Mouse (Mus musculus): ENCODE data around the gene Gtf2h3. TPM values are rescaled to one million over a fixed set of nuclear protein-coding genes. Genes with fewer than 3 reads are reported as not detected.

Gene Gtf2h3
- total and polyA plus RNA-seq, 3 experiments: 51.9 to 84.9 (median 58.2) TPM

DNA sequence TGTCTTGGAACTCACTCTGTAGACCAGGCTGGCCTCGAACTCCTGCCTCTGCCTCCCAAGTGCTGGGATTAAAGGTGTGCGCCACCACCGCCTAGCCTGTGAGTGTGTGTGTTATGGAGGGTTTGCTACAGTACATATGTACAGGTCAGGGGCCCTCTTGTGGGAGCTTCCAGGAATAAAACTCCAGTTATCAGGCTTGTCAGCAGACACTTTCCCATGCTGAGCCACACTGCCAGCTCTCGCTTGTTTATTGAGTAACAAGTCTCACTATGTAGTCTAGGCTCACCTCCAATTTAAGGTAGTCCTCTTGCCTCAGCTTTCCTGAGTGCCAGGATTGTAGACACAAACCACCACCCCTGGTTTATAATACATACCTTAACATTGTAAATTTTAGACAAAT, 25.4 kb downstream of the Gtf2h3 start:
- H3K36me3 ChIP-seq (replicated peaks in 1 of 2; ENCODE audit: control insufficient read depth in 1 of 2, insufficient read depth in 1 of 2, low read length in 1 of 2): no peaks in the 10 kb centered on the region
- DNase-seq (ENCODE audit: extremely low read depth): no peak
- no peak overlapping the region for H3K4me3 ChIP-seq (replicated peaks in 1 of 3; ENCODE audit: low read depth in 2 of 3, low read length in 2 of 3, poor library complexity in 1 of 3)
- H3K27me3 ChIP-seq (replicated peaks): no peaks in the 10 kb centered on the region
- no peak overlapping the region for H3K9ac ChIP-seq (ENCODE audit: insufficient read depth, low read depth)
- no peak overlapping the region for H3K4me2 ChIP-seq (ENCODE audit: insufficient read depth, low read depth, poor library complexity, severe bottlenecking)
- peaks cover 0 to 3% of the 10 kb centered on the region in 2 experiments; a peak in 1 of 4 replicates for H3K4me1 ChIP-seq (ENCODE audit: control insufficient read depth in 1 of 2, insufficient read depth in 2 of 2)
- H3K27ac ChIP-seq (ENCODE audit: insufficient read depth, low read depth): no peak overlapping the region
- H3K9me3 ChIP-seq (replicated peaks; ENCODE audit: low read length): no peaks in the 10 kb centered on the region
- no peaks in the 10 kb centered on the region for H3K79me2 ChIP-seq (replicated peaks; ENCODE audit: control insufficient read depth, extremely low read depth, insufficient read depth, poor library complexity, severe bottlenecking)
- in situ Hi-C loops (cut with MboI; ENCODE audit: low pct_ligation_motif_present, low pct_unique_long_range_greater_than_20kb, low sequenced_read_pairs): no loop called here
- no peak for TF ChIP-seq E2F4 (IDR thresholded peaks at IDR 0.05; ENCODE audit: insufficient replicate concordance, low read depth, low read length)
- peak in 1 of 2 experiments; percentile 19; a peak in 1 of 4 replicates for TF ChIP-seq CTCF (conservative IDR thresholded peaks at IDR 0.05 in 1 of 2, IDR thresholded peaks at IDR 0.05 in 1 of 2; ENCODE audit: low read depth in 2 of 2, low read length in 2 of 2)
- dilution Hi-C loops (cut with MboI; ENCODE audit: extremely low pct_ligation_motif_present, extremely low pct_unique_long_range_greater_than_20kb, low sequenced_read_pairs): no loop called here

DNA sequence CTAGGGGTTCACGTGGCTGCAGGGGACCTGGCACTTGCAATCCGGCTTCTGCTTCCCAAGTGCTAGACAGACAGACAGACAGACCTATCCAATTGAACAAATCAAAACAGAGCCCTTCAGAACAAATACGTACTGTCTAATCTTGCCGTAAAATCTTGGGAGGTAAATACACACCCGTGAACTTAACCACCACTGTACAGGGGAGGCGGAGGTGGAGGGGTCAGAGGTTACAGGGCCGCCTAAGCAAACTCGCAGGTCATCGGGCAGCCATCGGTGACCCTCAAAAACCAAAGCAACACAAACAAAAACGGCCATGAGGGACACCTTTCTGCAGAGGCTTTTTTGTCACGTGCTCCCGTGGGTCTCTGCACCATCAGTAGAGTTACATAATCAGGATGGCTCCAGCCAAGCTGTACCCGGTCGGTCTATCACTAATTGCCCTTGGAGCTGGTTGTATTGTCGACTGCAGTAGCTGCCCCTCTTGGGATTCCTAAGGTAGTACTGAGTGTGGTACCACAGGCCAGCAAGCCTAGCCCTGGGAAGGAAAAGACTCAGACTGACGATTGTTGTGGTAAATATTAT, 26.2 kb downstream of the Gtf2h3 start:
- Histone ChIP-seq H3K4me1 (ENCODE audit: control insufficient read depth in 1 of 2, insufficient read depth in 2 of 2) (peaks cover 0 to 3% of the 10 kb centered on the region in 2 experiments; a peak in 1 of 4 replicates), H3K27me3 (replicated peaks) (no peaks in the 10 kb centered on the region), H3K36me3 (replicated peaks in 1 of 2; ENCODE audit: control insufficient read depth in 1 of 2, insufficient read depth in 1 of 2, low read length in 1 of 2) (no peaks in the 10 kb centered on the region), H3K79me2 (replicated peaks; ENCODE audit: control insufficient read depth, extremely low read depth, insufficient read depth, poor library complexity, severe bottlenecking) (no peaks in the 10 kb centered on the region), H3K4me3 (replicated peaks in 1 of 3; ENCODE audit: low read depth in 2 of 3, low read length in 2 of 3, poor library complexity in 1 of 3) (no peak overlapping the region), H3K9ac (ENCODE audit: insufficient read depth, low read depth) (no peak overlapping the region), H3K27ac (ENCODE audit: insufficient read depth, low read depth) (no peak overlapping the region), H3K4me2 (ENCODE audit: insufficient read depth, low read depth, poor library complexity, severe bottlenecking) (no peak overlapping the region), H3K9me3 (replicated peaks; ENCODE audit: low read length) (no peaks in the 10 kb centered on the region)
- TF ChIP-seq ZNF384 (IDR thresholded peaks at IDR 0.05; ENCODE audit: low read depth, low read length): no peak
- no peak for TF ChIP-seq MAFK (IDR thresholded peaks at IDR 0.05; ENCODE audit: insufficient replicate concordance, low read length)
- no peak for TF ChIP-seq JUN (IDR thresholded peaks at IDR 0.05; ENCODE audit: insufficient read depth, low read depth, low read length)
- TF ChIP-seq RAD21 (IDR thresholded peaks at IDR 0.05; ENCODE audit: low read depth, low read length): no peak
- TF ChIP-seq E2F4 (IDR thresholded peaks at IDR 0.05; ENCODE audit: insufficient replicate concordance, low read depth, low read length): no peak
- TF ChIP-seq JUND (conservative IDR thresholded peaks at IDR 0.05; ENCODE audit: low read depth, low read length): no peak
- TF ChIP-seq GABPA (IDR thresholded peaks at IDR 0.05; ENCODE audit: insufficient replicate concordance, low read depth, low read length): no peak
- TF ChIP-seq CHD2 (IDR thresholded peaks at IDR 0.05; ENCODE audit: low read length): no peak
- TF ChIP-seq UBTF (IDR thresholded peaks at IDR 0.05; ENCODE audit: low read depth, low read length): no peak
- dilution Hi-C loops (cut with MboI; ENCODE audit: extremely low pct_ligation_motif_present, extremely low pct_unique_long_range_greater_than_20kb, low sequenced_read_pairs): no loop called here
- in situ Hi-C loops (cut with MboI; ENCODE audit: low pct_ligation_motif_present, low pct_unique_long_range_greater_than_20kb, low sequenced_read_pairs): no loop called here
- DNase-seq (ENCODE audit: extremely low read depth): no peak

DNA sequence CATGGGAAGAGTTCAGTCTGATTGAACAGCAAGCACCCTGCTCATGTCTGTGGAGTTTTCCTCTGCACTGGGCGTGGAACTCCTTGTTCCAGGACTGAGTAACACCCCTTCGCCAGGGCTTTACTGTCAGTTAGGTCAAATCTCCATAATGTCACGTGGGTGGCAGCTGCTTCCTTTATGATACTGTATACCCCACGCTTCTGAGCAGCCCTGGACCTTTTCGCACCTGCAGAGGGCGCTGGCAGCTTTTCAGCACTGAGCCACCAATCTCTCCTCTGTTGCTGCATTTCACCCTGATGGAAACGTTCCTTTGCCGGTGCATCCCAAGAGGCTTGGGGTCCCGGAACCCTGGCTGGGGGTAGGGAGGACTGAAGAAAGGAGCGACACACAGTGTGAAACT, 32.0 kb downstream of the Gtf2h3 start:
- peaks cover 4% of the 10 kb centered on the region for H3K9me3 ChIP-seq (replicated peaks; ENCODE audit: low read length)
- no peak for DNase-seq (ENCODE audit: extremely low read depth)
- H3K36me3 ChIP-seq (replicated peaks in 1 of 2; ENCODE audit: control insufficient read depth in 1 of 2, insufficient read depth in 1 of 2, low read length in 1 of 2): no peaks in the 10 kb centered on the region
- H3K27me3 ChIP-seq (replicated peaks): no peaks in the 10 kb centered on the region
- H3K79me2 ChIP-seq (replicated peaks; ENCODE audit: control insufficient read depth, extremely low read depth, insufficient read depth, poor library complexity, severe bottlenecking): no peaks in the 10 kb centered on the region
- no peak overlapping the region for H3K27ac ChIP-seq (ENCODE audit: insufficient read depth, low read depth)
- H3K4me3 ChIP-seq (replicated peaks in 1 of 3; ENCODE audit: low read depth in 2 of 3, low read length in 2 of 3, poor library complexity in 1 of 3): no peak overlapping the region
- H3K4me2 ChIP-seq (ENCODE audit: insufficient read depth, low read depth, poor library complexity, severe bottlenecking): no peak overlapping the region
- no peak overlapping the region for H3K9ac ChIP-seq (ENCODE audit: insufficient read depth, low read depth)
- dilution Hi-C loops (cut with MboI; ENCODE audit: extremely low pct_ligation_motif_present, extremely low pct_unique_long_range_greater_than_20kb, low sequenced_read_pairs): no loop called here
- TF ChIP-seq CTCF (conservative IDR thresholded peaks at IDR 0.05 in 1 of 2, IDR thresholded peaks at IDR 0.05 in 1 of 2; ENCODE audit: low read depth in 2 of 2, low read length in 2 of 2) (peak in 1 of 2 experiments; percentile 60; a peak in 2 of 4 replicates), BHLHE40 (IDR thresholded peaks at IDR 0.05; ENCODE audit: low read depth, low read length) (peak; percentile 43; the same call in 1 of the 2 replicates), SMC3 (IDR thresholded peaks at IDR 0.05; ENCODE audit: low read depth, low read length) (peak; percentile 46), RAD21 (IDR thresholded peaks at IDR 0.05; ENCODE audit: low read depth, low read length) (peak; percentile 49), ETS1 (conservative IDR thresholded peaks at IDR 0.05; ENCODE audit: low read depth, low read length) (no peak), USF1 (IDR thresholded peaks at IDR 0.05; ENCODE audit: low read depth, low read length) (peak; percentile 45)
- in situ Hi-C loops (cut with MboI; ENCODE audit: low pct_ligation_motif_present, low pct_unique_long_range_greater_than_20kb, low sequenced_read_pairs): no loop called here
- peaks cover 0 to 3% of the 10 kb centered on the region in 2 experiments; a peak in 1 of 4 replicates for H3K4me1 ChIP-seq (ENCODE audit: control insufficient read depth in 1 of 2, insufficient read depth in 2 of 2)

Data from CH12.LX (cell line).